Mouse (Mus musculus): Measurements from ENCODE around the gene Vamp5.

Gene Vamp5

GRCm38 (mm10) chr6:72380131-72380770 is at the start of gene Vamp5:
TSS of gene Vamp5 (minus strand) at chr6:72380468.
- DNase-seq (ENCODE audit: low read depth, low spot score), result no peak

GRCm38 (mm10) chr6:72429061-72429842 is 49.0 kb upstream of the Vamp5 start:
- no peak for DNase-seq (ENCODE audit: low read depth, low spot score)

GRCm38 (mm10) chr6:72428036-72428435 is 47.8 kb upstream of the Vamp5 start:
- DNase-seq (ENCODE audit: low read depth, low spot score), result peak; percentile 63

GRCm38 (mm10) chr6:72425646-72426045 is 45.4 kb upstream of the Vamp5 start:
- DNase-seq (ENCODE audit: low read depth, low spot score), result no peak

- DNase-seq (ENCODE audit: low read depth, low spot score), result no peak
Measured at GRCm38 (mm10) chr6:72420901-72421300, 40.6 kb upstream of the Vamp5 start.

- DNase-seq (ENCODE audit: low read depth, low spot score), result no peak
Measured at GRCm38 (mm10) chr6:72419806-72420205, 39.5 kb upstream of the Vamp5 start.

GRCm38 (mm10) chr6:72418279-72418678 is 38.0 kb upstream of the Vamp5 start:
- DNase-seq (ENCODE audit: low read depth, low spot score), result no peak

- DNase-seq (ENCODE audit: low read depth, low spot score), result no peak
Measured at GRCm38 (mm10) chr6:72415964-72416772, 35.9 kb upstream of the Vamp5 start.

- no peak for DNase-seq (ENCODE audit: low read depth, low spot score)
Measured at GRCm38 (mm10) chr6:72415181-72415580, 34.9 kb upstream of the Vamp5 start.

- peak; percentile 81 for DNase-seq (ENCODE audit: low read depth, low spot score)
Measured at GRCm38 (mm10) chr6:72414076-72414756, 33.9 kb upstream of the Vamp5 start, which contains the start of gene Ggcx. TSS of gene Ggcx (plus strand) at chr6:72414308.

GRCm38 (mm10) chr6:72410518-72410917 is 30.2 kb upstream of the Vamp5 start:
- no peak for DNase-seq (ENCODE audit: low read depth, low spot score)

GRCm38 (mm10) chr6:72410003-72410402 is 29.7 kb upstream of the Vamp5 start:
- no peak for DNase-seq (ENCODE audit: low read depth, low spot score)

- peak; percentile 41 for DNase-seq (ENCODE audit: low read depth, low spot score)
Measured at GRCm38 (mm10) chr6:72409567-72409966, 29.3 kb upstream of the Vamp5 start.

GRCm38 (mm10) chr6:72407119-72407518 is 26.9 kb upstream of the Vamp5 start:
- DNase-seq (ENCODE audit: low read depth, low spot score), result peak; percentile 70

- DNase-seq (ENCODE audit: low read depth, low spot score), result no peak
Measured at GRCm38 (mm10) chr6:72405356-72405755, 25.1 kb upstream of the Vamp5 start.

GRCm38 (mm10) chr6:72401875-72402274 is 21.6 kb upstream of the Vamp5 start:
- DNase-seq (ENCODE audit: low read depth, low spot score), result peak; percentile 33

- no peak for DNase-seq (ENCODE audit: low read depth, low spot score)
Measured at GRCm38 (mm10) chr6:72399967-72400366, 19.7 kb upstream of the Vamp5 start.

- DNase-seq (ENCODE audit: low read depth, low spot score), result no peak
Measured at GRCm38 (mm10) chr6:72396837-72397251, 16.6 kb upstream of the Vamp5 start.

- DNase-seq (ENCODE audit: low read depth, low spot score), result no peak
Measured at GRCm38 (mm10) chr6:72392341-72392740, 12.1 kb upstream of the Vamp5 start.

GRCm38 (mm10) chr6:72390795-72391521 is 10.7 kb upstream of the Vamp5 start:
- DNase-seq (ENCODE audit: low read depth, low spot score), result no peak
